Mouse (Mus musculus) adrenal gland, postnatal 4 days (tissue): ENCODE results near the gene 9230104L09Rik. TPM values are rescaled to one million over a fixed set of nuclear protein-coding genes. Genes with fewer than 3 reads are reported as not detected.

ENCODE experiments used
- DNase-seq, 2 experiments: peaks; one replicate each; pipeline ENCODE4 v3.0.0; 2021 to 2022; ENCODE audit warnings: low spot score in 2 of 2, mixed read lengths in 2 of 2
- total RNA-seq, 2 experiments: library from RNA; stranded (reverse); gene quantifications; 2 replicates each; pipeline ENCODE4 v1.2.3; 2021

Gene 9230104L09Rik
- total RNA-seq, 2 experiments from 2014 or later, result 1.6 to 2.0 TPM

DNA sequence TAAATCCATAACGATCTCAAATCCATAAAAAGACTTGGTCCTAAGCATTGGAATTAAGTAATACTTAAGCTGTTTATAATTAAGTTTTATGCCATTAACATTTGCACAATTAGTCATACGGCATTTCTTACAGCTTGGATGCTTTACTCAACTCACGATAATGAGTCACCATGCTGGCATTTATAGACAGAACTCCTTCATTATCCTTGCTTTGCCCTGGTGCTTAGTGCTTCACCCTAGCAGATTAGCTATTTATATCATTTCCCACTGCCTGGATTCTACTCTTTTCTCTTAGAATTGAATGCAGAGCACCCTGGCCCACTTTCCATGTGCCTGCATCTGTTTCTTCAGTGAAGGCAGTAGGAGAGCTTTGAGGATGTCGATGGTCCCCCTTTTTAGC lies 7.3 kb downstream of the 9230104L09Rik start:
- DNase-seq, result no peak

DNA sequence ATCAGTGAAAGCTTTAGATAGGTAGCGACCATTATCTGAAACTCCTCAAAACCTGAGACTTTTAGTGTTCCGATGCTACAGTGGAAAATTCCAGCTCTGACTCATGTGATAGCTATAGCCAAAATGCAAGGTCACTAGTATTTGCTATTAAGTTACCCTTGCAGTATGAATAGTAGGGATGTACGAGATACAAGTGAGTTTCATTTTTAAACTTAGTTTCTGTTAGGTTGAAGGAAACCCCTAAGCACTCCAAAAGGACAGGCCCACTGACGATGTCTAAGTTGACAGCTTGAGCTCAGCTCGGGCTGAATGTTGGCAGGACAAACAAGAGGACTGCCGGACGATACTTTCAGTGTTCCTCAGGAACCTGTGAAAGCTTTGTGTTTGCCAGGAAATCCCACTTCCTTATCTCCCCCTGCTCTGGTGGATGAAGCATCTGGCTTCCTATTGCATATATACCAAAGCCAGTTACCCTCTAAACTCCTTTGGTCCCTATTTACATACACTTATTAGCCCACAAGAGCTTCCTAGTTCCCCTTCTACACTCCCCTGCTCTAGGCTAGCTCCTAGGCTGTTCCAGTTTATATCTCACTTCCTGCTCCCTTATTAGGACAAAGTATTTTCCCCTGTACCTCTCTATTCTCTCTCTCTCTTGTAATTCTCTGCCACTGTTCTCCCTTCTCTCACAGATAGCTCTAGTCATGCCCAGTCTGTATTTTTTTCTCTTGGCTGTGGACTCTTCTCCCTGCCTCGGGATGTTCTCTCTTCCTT lies 8.0 kb downstream of the 9230104L09Rik start:
- DNase-seq, result no peak

DNA sequence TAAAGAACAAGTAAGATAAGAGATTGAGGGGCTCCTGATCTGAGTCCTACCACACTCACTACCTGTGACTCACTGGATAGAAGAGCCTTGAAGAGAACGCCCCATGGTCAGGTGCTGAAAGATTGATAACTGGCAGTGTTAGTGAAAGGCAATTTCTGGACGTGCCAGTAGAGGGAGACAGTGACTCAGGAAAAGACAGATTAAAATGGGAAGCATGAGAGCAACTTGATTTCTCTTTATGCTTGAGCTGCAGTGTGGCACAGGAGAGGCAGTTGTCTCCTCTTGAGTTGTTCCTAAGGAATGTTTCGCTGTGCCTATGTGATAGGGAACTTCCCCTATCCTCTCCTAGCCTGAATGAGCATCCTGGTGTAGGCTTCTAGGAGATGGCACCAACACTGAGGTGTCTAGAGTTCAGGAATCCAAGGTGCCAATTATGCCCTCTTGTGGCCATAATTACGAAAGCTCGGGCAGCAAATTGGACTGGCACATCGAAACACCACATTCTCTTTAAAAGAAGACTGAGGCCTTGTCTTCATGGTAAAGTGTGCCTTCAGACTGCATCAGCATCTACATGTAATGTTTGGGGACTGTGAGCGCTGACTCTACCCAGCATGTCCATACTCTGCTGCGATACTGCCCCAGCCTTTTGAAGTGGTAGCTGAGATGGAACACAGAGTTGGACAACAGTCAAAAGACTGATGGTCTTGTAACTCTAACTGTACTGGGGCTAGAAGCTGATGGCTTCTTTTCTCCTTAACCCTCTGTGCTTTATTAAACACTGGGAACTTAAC lies 13.5 kb downstream of the 9230104L09Rik start:
- DNase-seq, result peak; percentile 15 to 66

DNA sequence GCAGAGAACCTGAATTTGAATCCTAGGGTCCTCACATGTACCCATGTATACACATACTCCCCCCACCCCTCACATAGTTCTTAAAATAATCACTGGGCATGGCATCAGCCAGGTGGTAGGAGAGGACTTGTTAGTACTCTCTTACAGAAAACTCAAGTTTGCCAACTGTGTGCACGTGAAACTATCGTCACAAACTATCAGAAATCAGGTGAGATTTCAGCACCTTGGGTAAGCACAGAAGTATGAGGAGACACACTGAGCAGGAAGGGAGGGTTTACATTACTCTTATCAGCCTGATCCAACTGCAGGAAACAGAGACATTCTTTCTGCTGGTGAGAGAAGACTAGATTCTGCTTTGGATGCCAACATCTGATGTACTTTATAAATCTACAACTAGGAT lies 25.6 kb downstream of the 9230104L09Rik start:
- DNase-seq, result no peak

- DNase-seq, result no peak
These were observed 26.6 kb downstream of the 9230104L09Rik start for GRCm38 (mm10) chr2:148838075-148838777.

GRCm38 (mm10) chr2:148834912-148835311 lies 29.9 kb downstream of the 9230104L09Rik start, which contains the start of gene Cst9:
TSS of gene Cst9 (plus strand) at chr2:148835147.
- no peak for DNase-seq

- DNase-seq, result no peak
These were observed 38.9 kb downstream of the 9230104L09Rik start for GRCm38 (mm10) chr2:148825986-148826385.

DNA sequence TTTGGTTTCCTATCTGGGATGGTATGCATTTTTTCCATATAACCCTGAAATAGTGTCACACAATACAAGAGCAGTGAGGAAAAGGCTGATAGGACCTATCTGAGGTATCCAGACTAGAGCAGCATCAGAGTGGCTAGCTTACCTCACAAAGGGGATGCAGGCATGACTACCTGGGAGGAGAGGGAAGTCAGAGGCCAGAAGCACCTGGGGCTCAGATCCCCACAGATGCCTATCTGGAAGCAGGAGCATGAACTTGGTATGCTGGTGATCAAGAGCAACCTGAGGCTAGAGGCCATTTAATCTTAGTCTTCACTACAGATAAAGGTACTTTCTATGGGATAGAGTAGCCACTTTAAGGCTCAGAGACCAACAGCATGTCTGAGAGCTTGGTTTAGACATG lies 44.9 kb downstream of the 9230104L09Rik start, which contains the start of gene Cst13:
Gene Cst13 (plus strand): TSS at position 173 of the 400 bp plus-strand sequence.
- DNase-seq, result no peak

- no peak for DNase-seq
These were observed 58.1 kb downstream of the 9230104L09Rik start for GRCm38 (mm10) chr2:148806696-148807095.

DNA sequence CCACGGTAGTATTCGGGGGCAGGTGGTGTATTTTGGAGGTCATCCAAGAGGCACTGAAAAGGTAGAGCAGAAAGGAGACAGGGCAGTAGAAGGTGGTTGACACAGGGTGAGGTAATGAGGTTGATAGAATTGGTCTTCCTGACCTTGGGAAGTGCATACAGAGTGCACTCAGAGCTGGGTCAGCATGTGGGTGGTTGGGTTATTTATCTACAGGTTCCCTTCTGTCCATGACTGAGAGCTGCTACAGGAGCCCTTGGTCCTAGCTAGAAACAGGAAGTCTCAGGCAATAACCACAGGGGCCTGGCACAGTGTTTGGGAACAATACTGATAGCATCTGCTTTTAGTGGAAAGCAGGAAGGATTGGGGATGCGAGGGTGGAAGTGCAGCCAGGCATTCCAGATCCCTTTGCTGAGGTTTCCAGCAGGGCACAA lies 63.3 kb downstream of the 9230104L09Rik start:
- no peak for DNase-seq

DNA sequence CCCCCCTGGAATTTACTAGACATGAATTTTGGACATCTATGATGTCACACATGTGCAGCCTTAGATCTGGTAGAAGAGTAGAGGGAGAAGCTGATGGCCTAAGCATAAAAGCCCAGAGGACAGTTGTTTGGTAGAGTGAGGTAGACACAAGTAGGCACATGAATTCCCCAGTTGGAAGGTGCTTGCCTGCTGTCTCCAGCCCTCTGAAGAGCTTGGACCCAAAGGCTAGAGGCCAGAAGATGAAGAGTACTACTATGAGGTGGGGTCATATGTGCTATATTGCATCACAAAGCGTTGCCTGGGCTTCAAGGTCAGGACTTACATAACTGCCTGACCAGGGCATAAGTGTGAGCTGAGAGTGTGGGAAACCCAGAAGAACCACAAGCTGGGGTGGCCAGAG lies 66.4 kb downstream of the 9230104L09Rik start, which contains the start of gene Cst8:
Gene Cst8 (plus strand): TSS at position 301 of the 400 bp plus-strand sequence.
- no peak for DNase-seq

Other genes with a start within 250 kb of the 9230104L09Rik start
- 10 to 100 TPM; 24.1 to 28.1 TPM for gene Nxt1, start 192.4 kb downstream of the 9230104L09Rik start, total RNA-seq
- gene Gzf1, start 184.0 kb downstream of the 9230104L09Rik start, total RNA-seq, result 10 to 100 TPM; 35.5 to 39.9 TPM
- gene Napb, start 132.6 kb downstream of the 9230104L09Rik start, total RNA-seq, result 10 to 100 TPM; 12.4 to 14.0 TPM
- gene Cstl1, start 114.7 kb downstream of the 9230104L09Rik start, total RNA-seq, result under 1 TPM in 1 of 2 experiments, not detected in 1; 0.79 TPM
- not detected for gene Cst11, start 93.5 kb downstream of the 9230104L09Rik start, total RNA-seq
- gene 8030411F24Rik, start 83.0 kb downstream of the 9230104L09Rik start, total RNA-seq, result not detected
- gene Cst12, start 75.7 kb downstream of the 9230104L09Rik start, total RNA-seq, result under 1 TPM in 1 of 2 experiments, not detected in 1; 0.62 TPM
- 100 to 1,000 TPM; 167 to 183 TPM for gene Cst8, start 66.3 kb downstream of the 9230104L09Rik start, total RNA-seq
- gene Cst13, start 45.0 kb downstream of the 9230104L09Rik start, total RNA-seq, result under 1 TPM in 1 of 2 experiments, not detected in 1; 0.42 TPM
- gene Cst9, start 29.9 kb downstream of the 9230104L09Rik start, total RNA-seq, result not detected
- 100 to 1,000 TPM; 558 to 614 TPM for gene Cst3, start 10.7 kb upstream of the 9230104L09Rik start, total RNA-seq
- not detected for gene Gm1330, start 138.2 kb upstream of the 9230104L09Rik start, total RNA-seq
- gene Gm10750, start 152.2 kb upstream of the 9230104L09Rik start, total RNA-seq, result not detected